Mouse (Mus musculus) gastrocnemius, postnatal 25 days (tissue): Measurements from ENCODE around the gene Syt17. TPM values are rescaled to one million over a fixed set of nuclear protein-coding genes. Genes with fewer than 3 reads are reported as not detected.

ENCODE experiments used
- DNase-seq: peaks from one replicate; pipeline ENCODE4 v3.0.0; 2022
- total RNA-seq, 2 experiments: library from RNA; stranded (reverse); gene quantifications; 1 replicate in 1 of 2; 2 replicates in 1 of 2; pipeline ENCODE4 v1.2.3; 2021

Syt17 gene
- total RNA-seq, 2 experiments from 2014 or later = 0.64 to 0.74 TPM

DNA sequence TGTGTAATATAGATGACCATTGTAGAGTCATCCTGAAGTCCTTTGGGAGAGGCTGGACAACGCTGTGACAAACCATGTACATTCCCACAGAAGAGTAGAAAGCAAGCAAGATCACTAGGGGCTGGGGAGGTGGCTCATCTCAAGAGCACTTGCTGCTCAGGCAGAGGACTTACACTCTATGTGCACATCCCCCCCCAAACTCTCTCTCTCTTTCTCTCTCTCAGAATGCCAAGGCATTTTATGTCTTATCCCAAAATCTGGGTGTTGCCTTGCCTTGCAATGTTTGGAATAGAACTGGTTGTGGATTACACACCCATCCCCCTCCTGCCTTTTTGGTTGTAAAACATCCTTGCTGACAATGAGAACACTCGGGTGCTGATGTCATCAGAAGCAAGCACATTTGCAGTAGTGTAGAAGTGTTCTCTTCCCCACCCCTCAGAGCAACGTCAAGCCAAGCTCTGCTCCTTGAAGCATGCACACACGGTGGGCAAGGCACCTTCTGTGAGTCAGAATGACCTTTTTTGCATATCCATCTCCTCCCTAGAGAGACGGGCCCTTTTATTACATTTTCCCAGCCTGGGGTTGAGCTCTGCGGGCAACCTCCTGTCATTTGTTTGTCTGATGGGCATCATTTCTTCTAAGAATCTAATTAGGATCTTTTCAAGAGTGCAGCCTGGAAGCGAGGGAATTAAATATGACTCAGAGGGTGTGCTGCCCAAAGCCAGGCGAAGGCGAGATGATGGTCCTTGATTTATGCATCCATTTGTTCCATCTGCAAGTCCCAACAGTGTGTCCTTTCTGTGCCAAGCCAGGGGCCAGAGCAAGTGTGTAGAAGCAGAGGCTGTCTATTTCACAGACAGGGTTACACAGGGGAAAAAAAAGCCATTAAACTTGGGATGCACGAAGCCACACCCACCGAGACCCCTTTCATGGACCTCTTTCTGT lies 15.1 kb upstream of the Syt17 start:
- no peak for DNase-seq

DNA sequence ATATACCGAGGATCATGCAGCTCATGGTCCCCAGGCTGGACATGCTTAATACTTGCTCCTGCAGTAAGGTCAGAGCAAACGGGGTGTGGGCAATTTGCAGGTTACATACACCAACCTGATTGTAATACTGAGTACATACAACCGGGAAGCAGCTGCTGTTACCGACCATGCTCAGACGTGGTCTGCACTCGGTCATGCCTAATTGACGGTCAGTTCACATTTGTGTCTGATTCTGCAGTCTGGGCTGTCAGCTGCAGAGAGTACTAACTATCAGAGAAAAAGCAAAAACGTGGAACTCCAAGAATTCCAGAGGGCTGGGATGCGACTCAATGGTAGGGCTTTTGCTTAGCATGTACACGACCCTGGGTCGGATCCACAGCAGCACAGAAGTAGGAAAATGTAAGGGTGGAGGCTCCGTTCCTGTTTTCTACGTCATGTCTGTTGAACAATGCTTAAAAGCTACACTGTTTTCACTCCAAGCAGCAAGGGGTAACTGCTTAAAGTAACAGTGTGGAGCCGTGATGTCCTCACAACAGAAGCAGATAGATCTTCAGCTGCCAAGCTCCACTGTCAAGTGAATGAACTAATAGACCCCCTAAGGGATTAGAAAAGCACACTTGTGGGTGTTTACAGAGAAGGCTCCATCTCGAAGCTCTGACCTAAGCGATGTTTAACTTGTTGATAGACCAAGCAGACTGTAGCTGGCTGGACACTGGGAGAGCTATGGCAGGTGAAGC lies 13.5 kb upstream of the Syt17 start:
- no peak for DNase-seq

DNA sequence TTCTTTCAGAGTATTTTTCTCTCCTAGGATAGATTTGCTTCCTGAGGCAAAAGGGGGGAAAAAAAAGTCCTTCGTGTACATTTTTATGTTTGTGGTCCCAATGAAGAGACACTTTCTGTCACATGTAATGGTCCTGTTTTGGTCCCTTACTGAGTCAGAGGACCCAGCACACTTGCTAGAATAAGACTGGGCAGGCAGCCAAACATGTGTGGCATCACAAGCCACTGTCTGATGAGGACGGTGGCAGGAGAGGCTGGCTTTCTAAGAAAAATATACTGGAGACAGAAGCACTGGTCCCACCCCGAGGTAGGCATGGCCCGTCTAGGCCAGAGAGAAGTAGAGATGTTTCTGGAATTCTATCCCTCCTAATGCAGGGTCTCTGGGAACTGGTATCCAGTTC lies 5.7 kb upstream of the Syt17 start:
- DNase-seq = no peak

DNA sequence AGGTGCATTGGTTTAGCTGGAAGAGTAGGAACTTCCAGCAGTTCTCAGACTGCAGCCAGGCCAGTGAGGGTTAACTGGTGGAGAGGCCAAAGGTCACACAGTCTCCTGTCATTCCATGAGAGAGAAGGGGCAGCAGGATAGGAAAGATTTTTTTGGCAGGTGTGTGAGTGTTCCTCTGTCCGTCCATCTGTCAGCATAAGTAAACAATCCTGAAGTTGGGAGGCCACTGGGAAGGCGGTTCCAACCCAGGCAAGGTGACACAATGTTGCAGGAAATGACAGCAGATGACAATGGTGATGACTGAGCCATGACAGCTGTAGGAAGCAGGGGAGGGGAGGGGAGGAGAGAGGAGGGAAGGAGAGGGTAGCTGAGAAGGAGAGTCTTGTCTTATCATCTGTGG lies 4.9 kb upstream of the Syt17 start:
- DNase-seq = no peak

DNA sequence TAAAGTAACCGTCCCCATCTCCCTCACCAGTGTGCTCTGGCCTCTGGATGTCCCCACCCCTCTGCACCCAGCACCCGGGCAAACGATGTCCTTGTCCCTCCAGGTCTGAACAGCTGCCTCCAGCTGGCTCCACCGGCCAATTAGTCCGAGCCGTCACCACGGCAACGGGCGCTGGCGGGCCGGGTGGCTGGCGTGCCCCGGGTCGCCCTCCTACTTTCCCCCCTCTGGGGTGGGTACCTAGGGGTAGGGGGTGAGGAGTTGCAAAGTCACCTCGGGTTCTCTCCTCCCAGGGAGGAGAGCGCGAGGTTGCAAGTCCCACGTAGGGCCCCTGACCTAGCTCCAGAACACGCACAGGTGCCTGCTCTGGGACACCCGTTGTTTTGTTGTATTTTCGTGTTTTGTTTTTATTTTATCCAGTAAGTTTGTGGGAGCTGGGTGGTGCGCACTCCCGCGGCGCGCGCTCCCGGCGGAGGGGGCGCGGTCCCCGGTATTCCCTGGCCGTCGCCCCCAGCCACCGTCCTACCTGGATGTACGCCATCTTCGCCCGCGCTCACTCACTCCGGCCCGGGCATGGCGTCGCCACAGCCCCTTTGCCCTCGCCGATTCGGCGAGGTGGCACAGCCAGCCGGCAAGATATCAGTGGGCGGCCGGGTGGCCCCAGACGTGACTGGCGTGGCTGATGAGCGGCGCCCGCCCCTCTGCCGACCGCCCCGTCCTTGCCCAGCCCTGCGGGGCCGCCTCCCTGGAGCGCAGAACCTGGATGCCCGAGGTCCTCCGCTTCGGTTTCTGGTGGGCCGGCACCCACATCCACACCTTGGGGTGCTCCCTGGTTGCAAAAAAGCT lies 510 bp downstream of the Syt17 start:
- DNase-seq = no peak

DNA sequence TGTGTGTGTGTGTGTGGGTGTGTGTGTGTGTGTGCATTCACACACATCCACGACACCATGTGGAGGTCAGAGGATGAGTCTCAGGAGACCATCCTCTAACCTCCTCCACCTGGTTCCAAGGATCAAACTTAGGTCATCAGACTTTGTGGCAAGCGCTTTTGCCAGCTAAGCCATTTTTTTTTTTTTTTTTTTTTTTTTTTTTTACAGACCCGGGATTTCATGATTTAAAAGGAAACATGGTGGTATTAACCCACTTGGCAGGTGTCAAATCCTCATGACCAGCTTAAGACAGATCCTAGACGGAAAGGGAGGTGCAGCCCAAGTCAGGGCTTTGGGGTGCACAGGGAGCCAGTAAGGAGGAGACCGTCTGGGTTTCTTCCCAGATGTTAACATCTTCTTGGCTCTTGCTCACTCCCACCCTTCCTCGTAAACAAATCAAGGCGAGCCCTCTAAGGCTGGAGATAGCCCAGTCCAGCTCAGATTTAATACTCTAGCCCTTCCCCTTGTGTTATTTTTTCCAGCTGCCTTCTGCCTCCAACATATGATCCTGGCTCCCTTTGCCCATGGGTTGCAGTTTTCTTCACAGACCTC lies 4.0 kb downstream of the Syt17 start:
- DNase-seq = no peak

DNA sequence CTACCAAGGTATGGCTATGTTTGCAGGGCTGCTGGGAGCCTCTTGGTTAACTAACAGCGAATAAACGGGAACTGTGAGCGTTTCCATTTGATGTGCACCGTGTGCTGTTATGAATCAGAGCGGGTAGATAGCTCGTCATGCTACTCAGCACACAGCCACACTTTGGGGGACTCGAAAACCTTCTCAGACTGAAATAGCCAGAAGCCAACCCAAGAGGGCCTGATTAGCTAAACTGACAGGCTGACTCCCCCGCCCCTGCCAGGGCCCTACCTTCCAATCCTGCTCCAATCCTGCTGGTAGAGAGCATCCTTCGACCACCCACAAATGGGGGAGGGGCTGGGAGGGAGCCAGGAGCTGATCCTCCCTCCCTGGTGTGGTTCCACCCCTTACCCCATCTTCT lies 4.7 kb downstream of the Syt17 start:
- DNase-seq = no peak

DNA sequence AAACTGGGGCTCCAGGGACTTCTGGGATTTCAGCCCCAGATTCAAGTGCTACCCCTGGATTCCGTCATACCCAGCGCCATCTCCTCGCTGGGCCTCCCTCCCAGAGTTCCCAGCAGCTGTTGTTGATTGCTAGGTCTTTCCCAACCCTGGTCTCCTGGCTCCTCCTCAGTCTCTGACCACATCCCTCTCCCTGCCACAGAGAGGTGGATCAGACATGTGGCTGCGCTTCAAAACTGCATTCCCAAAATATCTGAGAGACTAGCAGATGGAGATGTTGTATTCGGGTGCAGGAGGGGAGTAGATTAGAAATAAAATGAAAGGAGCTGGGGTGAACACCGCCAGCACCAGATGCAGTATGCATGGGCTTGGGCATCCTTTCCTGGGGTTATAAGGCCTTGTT lies 6.5 kb downstream of the Syt17 start:
- peak; percentile 62 for DNase-seq

DNA sequence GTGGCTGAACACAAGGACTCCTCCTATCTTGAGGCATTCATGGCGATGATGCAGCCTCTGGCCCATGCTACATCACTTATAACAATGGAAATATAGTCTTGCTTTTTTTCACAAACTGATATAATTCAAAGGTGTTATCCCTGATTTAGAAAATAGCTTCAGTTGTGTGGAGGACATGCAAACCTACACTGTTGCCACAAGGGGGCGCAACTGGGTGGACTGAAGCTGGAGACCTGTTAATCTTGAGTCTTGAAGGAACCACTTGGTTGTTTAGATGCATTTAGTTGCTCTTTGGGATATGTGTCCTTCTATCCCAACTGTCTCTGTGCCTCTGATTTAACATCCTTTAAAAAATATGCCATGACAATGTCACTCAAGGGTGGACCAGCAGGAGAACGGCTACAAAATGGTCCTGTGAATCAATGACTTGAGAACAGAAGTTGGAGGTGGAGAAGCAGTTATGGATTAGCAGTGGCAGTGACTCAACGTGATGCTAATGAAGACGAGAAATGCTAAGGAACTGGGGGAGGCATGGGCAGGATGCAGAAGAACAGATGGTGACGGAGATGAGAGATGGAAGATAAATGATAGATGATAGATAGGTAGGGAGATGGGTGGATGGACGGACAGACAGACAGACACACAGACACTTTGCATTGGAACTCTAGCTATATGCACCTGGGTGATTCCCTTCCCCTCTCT lies 10.8 kb downstream of the Syt17 start:
- no peak for DNase-seq

DNA sequence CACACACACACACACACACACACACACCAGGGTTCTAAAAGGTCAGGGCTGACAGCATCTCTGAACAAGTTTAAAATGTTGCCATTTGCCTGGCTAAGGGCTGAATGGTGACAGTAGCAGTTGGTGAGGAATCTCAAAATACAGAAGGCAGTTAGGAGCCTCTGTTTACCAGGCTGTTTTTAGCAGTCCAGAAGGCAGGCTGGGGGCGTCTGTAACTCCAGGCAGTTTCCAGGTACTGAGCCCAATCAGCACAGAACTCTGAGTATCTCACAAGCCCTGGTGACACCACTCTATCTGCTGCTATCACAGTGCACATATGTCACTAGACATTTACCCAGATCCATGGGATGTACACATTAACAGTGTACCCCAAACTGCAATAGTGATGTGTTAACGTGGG lies 19.1 kb downstream of the Syt17 start:
- no peak for DNase-seq

DNA sequence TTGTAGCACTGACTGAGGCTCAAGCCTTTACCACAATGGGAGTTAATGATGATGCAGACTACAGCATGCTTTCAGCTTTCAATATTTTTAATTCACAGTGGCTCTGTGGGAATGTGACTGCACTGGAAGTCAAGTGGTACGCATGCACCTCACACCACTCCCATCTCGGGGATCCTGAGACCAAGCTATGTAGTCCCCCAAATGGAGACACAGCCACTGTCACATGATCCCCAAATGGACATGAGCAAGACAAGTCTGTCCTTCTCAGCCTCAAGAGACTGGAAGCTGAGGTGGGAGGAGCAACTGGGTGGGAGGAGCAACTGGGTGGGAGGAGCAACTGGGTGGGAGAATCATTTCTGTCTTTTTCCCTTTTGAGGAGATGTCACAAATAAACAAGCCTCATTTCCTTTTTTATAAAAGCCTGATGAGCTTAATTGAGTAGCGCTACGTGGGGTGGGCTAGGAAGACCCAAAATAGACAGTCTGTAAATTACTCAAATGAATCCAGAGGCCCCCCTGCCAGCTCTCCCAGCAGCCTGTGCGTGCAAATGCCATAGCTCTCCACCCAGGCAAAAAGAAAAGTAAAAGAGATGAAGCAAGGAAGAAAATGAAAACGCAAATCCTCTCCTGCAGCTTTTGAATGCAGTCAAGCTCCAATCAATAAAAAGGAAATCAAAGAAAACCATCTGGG lies 28.4 kb downstream of the Syt17 start:
- DNase-seq = no peak

DNA sequence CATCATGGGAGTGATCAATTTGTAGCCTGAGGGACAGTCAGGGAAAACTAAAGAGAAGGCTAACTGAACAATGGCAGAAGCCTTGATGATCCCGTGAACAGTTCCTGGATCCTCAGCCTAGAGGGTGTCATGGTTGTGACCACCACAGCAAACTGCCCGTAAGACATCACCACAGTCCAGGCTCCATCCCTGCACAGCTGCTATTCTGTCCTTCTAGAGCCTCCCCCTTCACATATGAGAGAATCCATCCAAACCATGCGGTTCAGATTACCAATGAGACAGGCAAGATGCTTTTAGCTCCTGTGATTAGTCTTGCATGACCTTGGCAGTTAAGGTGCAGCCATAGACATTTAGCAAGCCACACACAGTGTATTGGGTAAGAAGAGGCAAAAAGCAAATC lies 33.8 kb downstream of the Syt17 start:
- DNase-seq = no peak

DNA sequence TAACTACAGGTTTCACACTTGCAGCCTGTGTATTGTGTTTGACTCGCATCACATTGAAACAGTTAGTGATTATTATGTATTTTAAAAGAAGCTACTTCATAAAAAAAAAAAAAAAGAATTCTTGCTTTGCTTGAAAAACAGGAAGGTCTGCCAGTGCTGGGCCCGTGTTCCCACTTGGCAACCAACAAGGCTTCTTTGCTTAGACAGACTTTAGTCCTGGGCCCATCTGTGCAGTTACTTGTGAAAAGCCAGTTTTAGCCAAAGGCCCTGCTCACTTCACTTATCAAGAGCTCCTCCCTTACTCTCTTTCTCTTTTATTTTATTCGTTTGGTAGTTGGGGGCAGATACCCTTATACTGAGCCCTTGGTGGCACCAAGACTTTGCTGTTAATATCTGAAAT lies 36.1 kb downstream of the Syt17 start:
- no peak for DNase-seq

DNA sequence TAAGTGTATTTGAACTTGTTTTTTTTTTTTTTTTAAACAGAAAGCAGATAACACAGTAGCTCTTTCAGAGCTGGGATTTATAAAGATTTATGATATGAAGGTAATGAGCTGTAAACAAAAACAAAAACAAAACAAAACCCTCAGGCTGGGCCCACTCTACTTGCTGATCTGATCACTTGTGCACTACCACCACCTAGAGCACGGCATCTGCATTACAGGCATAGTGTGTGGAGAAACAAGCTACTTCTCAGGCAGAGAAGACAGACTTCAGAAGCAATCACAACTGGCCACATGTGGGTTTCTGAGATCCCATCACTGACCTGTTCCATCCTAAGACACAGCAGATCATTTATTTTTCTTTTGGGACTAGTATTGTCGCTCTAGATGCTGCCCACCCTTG lies 38.6 kb downstream of the Syt17 start:
- no peak for DNase-seq

DNA sequence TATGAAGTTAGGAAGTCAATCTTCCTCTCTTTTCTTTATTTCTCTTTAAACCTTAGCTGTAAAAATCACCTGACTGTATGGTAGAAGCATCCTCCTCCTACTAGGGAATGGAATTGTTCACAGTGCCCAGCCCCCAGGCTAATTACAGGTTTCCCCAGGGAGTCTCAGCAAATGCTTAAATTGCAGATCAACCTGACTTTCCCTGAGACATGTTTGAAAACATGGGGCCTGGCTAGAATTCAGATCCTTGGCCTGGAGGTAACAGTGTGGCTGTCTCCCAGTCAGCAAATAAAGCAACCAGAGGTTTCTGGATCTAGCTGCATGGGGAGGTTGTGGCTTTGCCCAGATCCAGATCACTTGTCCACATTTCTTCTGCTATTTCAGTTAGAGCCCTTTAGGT lies 42.8 kb downstream of the Syt17 start:
- no peak for DNase-seq

DNA sequence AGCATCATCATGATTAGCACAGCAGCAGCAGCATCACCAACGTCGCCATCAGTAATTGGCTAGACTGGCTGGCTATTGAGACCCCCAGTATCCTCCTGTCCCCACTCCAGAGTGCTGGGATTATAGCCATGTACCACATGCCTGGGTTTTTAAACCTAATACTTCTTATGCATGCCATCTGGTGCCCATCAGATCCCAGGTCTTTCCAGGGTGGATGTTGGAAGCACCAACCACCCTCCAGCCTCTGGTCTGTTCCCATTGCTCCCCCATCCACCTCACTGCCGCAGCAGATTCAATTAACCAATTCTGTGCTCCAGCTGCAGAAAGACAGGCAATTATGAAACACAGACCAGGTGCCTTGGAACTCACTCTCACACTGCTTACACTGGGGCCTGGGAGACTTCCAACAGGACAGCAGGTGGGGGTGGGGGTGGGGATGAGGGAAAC lies 45.4 kb downstream of the Syt17 start:
- no peak for DNase-seq

DNA sequence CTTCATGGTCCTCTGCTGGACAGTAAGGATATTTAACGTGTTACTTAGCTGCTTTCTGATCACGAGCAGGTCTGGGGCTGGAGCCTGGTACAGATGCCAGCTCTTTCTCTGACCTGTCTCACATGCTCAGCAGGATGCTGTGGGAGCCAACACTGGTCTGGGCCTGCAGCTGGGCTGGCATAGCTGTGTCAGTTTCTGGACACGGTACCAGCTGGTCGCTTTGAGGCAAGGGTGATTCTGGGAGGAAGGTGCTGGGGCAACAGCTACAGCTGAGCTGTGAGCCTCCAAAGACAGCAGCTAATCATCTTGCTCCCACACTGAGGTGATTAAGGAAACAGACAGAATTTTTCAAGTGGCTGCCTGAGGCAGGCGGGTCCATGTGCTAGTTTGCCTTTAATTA lies 46.1 kb downstream of the Syt17 start:
- DNase-seq = no peak

DNA sequence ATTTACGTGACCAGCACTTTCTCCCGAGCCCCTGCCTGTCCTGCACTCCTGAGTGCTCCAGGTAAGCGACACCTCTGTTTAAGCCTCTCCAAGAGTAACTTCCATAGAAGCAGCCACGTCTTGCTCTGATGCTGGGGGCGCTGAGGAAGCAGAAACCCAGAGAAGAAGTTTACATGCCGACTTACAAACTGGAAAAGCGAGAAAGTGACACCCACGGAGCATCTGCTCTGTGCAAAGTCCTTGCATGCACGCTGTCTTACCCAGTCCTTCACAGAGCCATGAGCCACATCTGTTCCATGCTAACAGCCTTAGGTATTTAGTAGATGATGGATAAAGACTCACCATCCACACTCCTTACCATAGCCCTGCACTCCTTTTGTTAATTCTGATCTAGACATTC lies 48.3 kb downstream of the Syt17 start:
- no peak for DNase-seq

DNA sequence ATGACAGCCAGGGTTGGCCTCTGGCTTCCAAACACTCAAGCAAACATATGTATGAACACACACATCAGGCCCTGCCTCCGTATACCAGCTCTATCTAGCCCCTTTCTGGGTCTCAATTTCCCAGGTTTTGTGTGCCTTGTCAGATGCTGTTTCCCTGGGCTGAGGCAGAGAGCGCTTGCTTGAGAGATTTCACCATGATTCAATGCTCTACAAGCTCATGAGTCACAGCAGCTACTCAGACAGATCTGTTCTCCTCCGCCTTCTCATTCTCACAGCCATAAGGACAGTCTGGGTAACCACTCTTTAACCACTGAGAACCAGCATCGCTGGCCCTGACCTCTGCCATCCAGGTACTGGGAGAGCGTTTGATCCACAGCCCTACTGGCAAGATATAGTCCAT lies 57.3 kb downstream of the Syt17 start:
- no peak for DNase-seq

DNA sequence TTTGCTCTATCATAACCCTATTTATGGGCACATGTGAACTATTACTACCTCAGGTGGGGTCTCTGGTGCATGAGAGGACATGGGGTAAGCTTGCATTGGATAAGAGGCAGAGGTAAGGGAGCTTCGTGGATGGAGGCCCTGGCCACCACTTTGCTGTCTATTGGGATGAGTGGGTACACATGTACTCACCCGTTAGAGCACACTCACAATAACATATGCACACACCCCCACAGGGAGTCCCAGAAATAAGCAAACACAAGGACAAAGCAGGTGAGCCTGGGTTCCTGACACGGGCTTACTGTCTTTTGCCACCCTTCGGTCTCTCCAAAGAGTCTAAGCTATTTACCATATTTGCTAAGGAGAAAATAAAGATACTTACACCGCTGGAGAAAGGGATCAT lies 67.0 kb downstream of the Syt17 start:
- no peak for DNase-seq

DNA sequence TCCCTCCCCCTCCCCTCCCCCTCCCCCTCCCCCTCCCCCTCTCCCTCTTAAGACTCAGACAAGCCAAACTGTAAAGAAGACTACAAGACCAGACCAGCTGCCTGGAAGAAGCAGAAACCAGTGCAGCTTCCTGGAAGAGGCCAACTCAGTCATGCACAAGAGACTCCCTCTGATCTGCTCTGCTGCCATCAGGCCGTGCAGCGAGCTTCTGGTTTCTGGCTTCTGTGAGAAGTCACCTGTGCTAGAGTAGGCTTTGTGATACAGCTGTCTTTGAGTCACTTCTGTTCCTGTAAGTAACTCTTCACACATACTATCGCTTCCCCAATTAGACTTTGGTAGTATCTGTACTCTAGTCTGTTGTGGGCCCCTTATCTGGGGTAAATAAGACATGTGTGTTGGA lies 68.0 kb downstream of the Syt17 start:
- DNase-seq = no peak
